Mouse (Mus musculus): ENCODE results near the gene Sgsm3. TPM values are rescaled to one million over a fixed set of nuclear protein-coding genes. Genes with fewer than 3 reads are reported as not detected.

The Sgsm3 gene
- 5.7 TPM for polyA plus RNA-seq (2014; fragmentation: Illumina TruSeq; extraction: RNeasy Lipid Tissue Mini Kit (QIAGEN cat#74804); ENCODE audit: low read depth, low replicate concordance)

DNA sequence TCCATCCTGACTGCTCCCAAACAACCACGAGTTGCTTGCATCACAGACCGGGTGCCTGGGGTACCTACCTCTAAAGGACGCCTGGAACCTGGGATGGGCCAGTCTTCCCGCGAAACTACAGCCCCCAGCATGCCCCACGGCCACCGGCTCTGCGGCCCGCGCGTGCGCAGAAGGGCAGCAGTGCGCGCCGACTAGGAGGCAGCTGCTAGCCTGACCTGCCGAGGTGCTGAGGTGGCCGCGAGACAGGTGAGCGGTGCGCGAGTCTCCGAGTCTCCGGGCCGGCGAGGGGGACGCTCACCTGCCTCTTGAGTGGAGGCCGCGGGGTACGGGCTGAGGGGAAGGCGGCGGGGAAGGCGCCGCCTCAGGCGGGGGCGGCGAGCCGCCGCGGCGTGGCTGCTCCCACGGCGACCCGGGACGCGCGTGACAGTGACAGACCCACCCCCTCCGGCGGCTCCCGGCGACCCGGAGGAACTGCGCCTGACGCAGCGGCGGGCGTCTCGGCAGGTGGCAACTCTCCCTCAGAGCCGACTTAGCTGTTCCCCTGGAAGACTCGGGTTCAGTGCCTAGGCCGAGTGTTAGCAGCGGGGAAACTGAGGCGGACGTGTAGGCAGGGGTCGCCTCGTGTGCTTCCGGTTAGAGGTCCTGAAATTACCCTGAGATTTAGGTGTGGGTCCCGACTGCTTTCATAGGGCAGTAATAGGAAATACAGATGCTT lies at the start of gene Sgsm3:
Gene Sgsm3, plus strand, starts transcription at position 146 of the 715 bp plus-strand sequence.

DNA sequence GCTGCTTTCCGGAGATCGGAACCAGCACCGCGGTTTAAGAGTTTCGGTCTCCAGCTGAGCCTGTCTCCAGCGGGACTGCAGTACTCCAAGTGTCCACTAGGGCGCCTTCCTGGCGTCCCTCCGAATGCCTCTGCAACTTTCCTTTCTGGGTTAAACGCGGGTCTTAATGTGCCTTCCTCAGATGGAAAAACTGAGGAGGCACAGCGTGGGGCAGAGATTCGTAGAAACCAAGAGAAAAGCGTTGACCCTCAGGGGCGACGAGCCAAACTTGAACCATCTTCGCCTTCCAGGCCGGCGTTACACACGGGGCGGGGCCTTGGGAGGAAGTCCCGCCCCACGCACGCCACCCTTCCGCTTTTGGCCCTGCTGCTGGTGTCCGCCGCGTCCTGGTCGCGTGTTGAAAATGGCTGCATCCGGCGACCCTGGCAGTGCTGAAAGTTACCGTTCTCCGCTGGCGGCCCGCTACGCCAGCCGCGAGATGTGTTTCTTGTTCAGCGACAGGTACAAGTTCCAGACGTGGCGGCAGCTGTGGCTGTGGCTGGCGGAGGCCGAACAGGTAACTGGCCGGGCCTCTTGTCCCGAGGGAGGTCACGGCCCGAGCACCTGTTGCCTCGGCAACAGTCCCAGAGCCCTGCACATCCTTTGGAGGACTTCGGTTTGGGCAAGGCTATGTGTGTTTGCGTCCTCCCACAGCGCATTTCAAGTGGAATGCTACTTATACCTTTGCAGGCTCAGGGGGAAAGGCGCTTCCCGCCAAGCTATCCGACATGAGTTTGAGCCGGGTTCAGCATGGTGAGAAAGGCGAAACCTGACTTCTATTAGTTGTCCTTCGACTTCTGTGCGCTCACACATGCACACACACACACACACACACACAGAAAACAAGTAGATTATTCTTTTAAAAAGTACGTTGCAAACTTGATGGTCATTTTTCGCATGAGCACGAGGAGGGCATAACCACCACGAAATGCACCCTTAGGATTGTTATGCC lies 29.1 kb upstream of the Sgsm3 start, which contains the start of gene Adsl:
Gene Adsl, plus strand, starts transcription at position 346 of the 991 bp plus-strand sequence.

Other genes starting within 250 kb of the Sgsm3 start
- gene Adsl, start 29.3 kb upstream of the Sgsm3 start, polyA plus RNA-seq (2014; fragmentation: Illumina TruSeq; extraction: RNeasy Lipid Tissue Mini Kit (QIAGEN cat#74804); ENCODE audit: low read depth, low replicate concordance): 5.6 TPM
- gene Mrtfa, start 213.0 kb downstream of the Sgsm3 start, polyA plus RNA-seq (2014; fragmentation: Illumina TruSeq; extraction: RNeasy Lipid Tissue Mini Kit (QIAGEN cat#74804); ENCODE audit: low read depth, low replicate concordance): 2.2 TPM